Mouse (Mus musculus) testis, adult 2 months (tissue): ENCODE results near the gene Kmt2c.

Experiments used
- CTCF ChIP-seq: fragments of 200-500 bp; IDR thresholded peaks from 2 replicates; pipeline ENCODE4 v1.5.1; 2012; ENCODE audit warnings: low read depth, mild to moderate bottlenecking, inconsistent platforms, low read length, moderate library complexity; ENCODE audit not compliant: control insufficient read depth, insufficient read depth, insufficient replicate concordance
- POLR2A ChIP-seq: fragments of 200-500 bp; IDR thresholded peaks from 2 replicates; pipeline ENCODE4 v1.6.1; 2012; ENCODE audit warnings: low read depth, mild to moderate bottlenecking, inconsistent platforms, low read length, moderate library complexity; ENCODE audit not compliant: control insufficient read depth

DNA sequence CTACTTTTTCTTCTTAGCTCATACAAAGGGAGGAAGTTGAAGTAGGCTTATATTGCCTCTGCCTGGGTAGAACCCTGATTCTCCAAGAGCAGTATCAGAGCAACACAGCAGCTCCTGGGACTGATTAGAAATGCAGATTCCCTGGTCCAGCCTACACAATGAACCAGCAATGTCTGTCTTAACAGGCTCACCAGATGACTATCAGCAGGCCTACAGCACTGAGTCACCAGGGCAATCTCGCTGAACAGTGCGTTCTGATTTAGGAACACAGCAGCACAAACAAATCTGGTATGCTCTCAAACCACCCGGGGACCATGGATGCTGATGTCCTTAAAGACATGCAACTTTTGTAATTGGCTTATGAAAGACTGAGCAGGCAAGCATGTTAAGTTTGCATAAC is 201.8 kb downstream of the Kmt2c start:
- TF ChIP-seq CTCF (no peak), POLR2A (no peak)
